Mouse (Mus musculus): ENCODE data around the gene Slc9a3r1.

Gene Slc9a3r1

GRCm38 (mm10) chr11:115228430-115228829 lies 65.3 kb downstream of the Slc9a3r1 start:
- no peak for DNase-seq

- no peak for DNase-seq
These were observed 66.1 kb downstream of the Slc9a3r1 start for GRCm38 (mm10) chr11:115229021-115229930.

All from right cerebral cortex, postnatal 25 days (tissue).